34 mouse cellular contexts compared by ENCODE assay signal in genomic region chr2:91148101-91148500, GRCm38 (mm10). TPM values are rescaled to one million over a fixed set of nuclear protein-coding genes. Genes with fewer than 3 reads are reported as not detected.
"Had no signal": no experiment of that assay in that cellular context is flagged by ENCODE, and none has a peak within 500 bp of the region (broad histone marks: within the 10 kb centered on the region; RNA-seq: fewer than 3 reads in every experiment).

No protein-coding gene starts in this region.

- H3K27ac ChIP-seq: limb, embryonic 10.5 days; limb, embryonic 12.5 days; limb, embryonic 13.5 days; limb, embryonic 15.5 days; liver, embryonic 13.5 days; liver, embryonic 14.5 days; liver, embryonic 15.5 days; lung, embryonic 15.5 days; macrophage; midbrain, embryonic 10.5 days; midbrain, embryonic 12.5 days; midbrain, embryonic 13.5 days; midbrain, embryonic 15.5 days had no signal

- H3K9ac ChIP-seq: limb, embryonic 12.5 days; limb, embryonic 13.5 days; limb, embryonic 15.5 days; liver, embryonic 13.5 days; liver, embryonic 14.5 days; liver, embryonic 15.5 days; liver, postnatal 0 days; lung, embryonic 14.5 days; lung, embryonic 15.5 days; midbrain, embryonic 12.5 days; midbrain, embryonic 13.5 days; midbrain, embryonic 15.5 days had no signal

- H3K4me2 ChIP-seq: limb, embryonic 12.5 days; limb, embryonic 13.5 days; limb, embryonic 15.5 days; liver, embryonic 11.5 days; liver, embryonic 13.5 days; liver, embryonic 15.5 days; lung, embryonic 14.5 days; lung, embryonic 15.5 days; midbrain, embryonic 11.5 days; midbrain, embryonic 12.5 days; midbrain, embryonic 13.5 days; midbrain, embryonic 15.5 days had no signal

- H3K4me3 ChIP-seq: limb, embryonic 10.5 days; limb, embryonic 12.5 days; limb, embryonic 13.5 days; limb, embryonic 15.5 days; liver, embryonic 13.5 days; liver, embryonic 15.5 days; lung, embryonic 15.5 days; megakaryocyte, embryonic 14.5 days; midbrain, embryonic 10.5 days; midbrain, embryonic 12.5 days; midbrain, embryonic 13.5 days; midbrain, embryonic 15.5 days; myocyte had no signal

- DNase-seq: left cerebral cortex, postnatal 4 days; liver; liver, embryonic 13.5 days; liver, postnatal 0 days; lung, adult 18-20 months; lung, adult 2 months; lung, embryonic 14.5 days; lung, postnatal 10 days; lung, postnatal 14 days; lung, postnatal 36 days; lung, postnatal 4 days; midbrain, embryonic 14.5 days had no signal

- H3K9me3 ChIP-seq: limb, embryonic 10.5 days; limb, embryonic 12.5 days; limb, embryonic 13.5 days; limb, embryonic 15.5 days; liver, embryonic 13.5 days; liver, embryonic 15.5 days; lung, embryonic 15.5 days; megakaryocyte, embryonic 14.5 days; midbrain, embryonic 10.5 days; midbrain, embryonic 12.5 days; midbrain, embryonic 13.5 days; midbrain, embryonic 15.5 days had no signal

- H3K27me3 ChIP-seq: limb, embryonic 12.5 days; limb, embryonic 13.5 days; limb, embryonic 15.5 days; liver, embryonic 13.5 days; liver, embryonic 15.5 days; lung, embryonic 15.5 days; megakaryocyte, embryonic 14.5 days; midbrain, embryonic 12.5 days; midbrain, embryonic 13.5 days; midbrain, embryonic 15.5 days had no signal

- H3K4me1 ChIP-seq: limb, embryonic 10.5 days; limb, embryonic 12.5 days; limb, embryonic 13.5 days; limb, embryonic 15.5 days; liver, embryonic 13.5 days; liver, embryonic 15.5 days; lung, embryonic 15.5 days; megakaryocyte, embryonic 14.5 days; midbrain, embryonic 10.5 days; midbrain, embryonic 12.5 days; midbrain, embryonic 13.5 days; midbrain, embryonic 15.5 days had no signal

- ATAC-seq: liver, postnatal 0 days; lung, postnatal 0 days; midbrain, embryonic 13.5 days; midbrain, embryonic 15.5 days; midbrain, embryonic 16.5 days had no signal

RNA-seq across cellular contexts. Expression of gene Mybpc3, which starts 30.2 kb away (rescaled TPM):
- total RNA-seq: left cerebral cortex, postnatal 4 days; liver, adult 2 months; megakaryocyte progenitor cell, adult 5-6 weeks; midbrain, postnatal 0 days had no signal
- polyA plus RNA-seq: limb, embryonic 13.5 days; midbrain, embryonic 11.5 days; midbrain, embryonic 13.5 days; midbrain, embryonic 14.5 days; midbrain, postnatal 0 days had no signal

RNA-seq across cellular contexts. Expression of gene Nr1h3, which starts 54.5 kb away (rescaled TPM):
- total RNA-seq: megakaryocyte-erythroid progenitor cell, adult 5-6 weeks had no signal
